Mouse (Mus musculus) stomach, embryonic 14.5 days (tissue): Measurements from ENCODE around the gene Dand5. TPM values are rescaled to one million over a fixed set of nuclear protein-coding genes. Genes with fewer than 3 reads are reported as not detected.

Source experiments
- ATAC-seq: fragments of 200-750 bp; cut with Nextera tagmentation; 2 replicates; pipeline ENCODE4 v1.8.0; 2017; ENCODE audit warnings: low read depth, moderate TSS enrichment; ENCODE audit not compliant: insufficient number of reproducible peaks, insufficient read depth, low FRiP score
- H3K27ac ChIP-seq: fragments of 300-500 bp; sonication (generic); 2 replicates; pipeline ENCODE4 v1.5.1; 2014; ENCODE audit warnings: mild to moderate bottlenecking, low read length, moderate library complexity, mixed read lengths
- H3K27me3 ChIP-seq: fragments of 300-500 bp; sonication (generic); 2 replicates; pipeline ENCODE4 v1.6.1; 2014; ENCODE audit warnings: low read length, control low read depth, mixed read lengths; ENCODE audit not compliant: control insufficient read depth, insufficient read depth
- H3K36me3 ChIP-seq: fragments of 300-500 bp; sonication (generic); 2 replicates; pipeline ENCODE4 v1.6.1; 2014; ENCODE audit warnings: mild to moderate bottlenecking, control low read depth, low read length, moderate library complexity, mixed read lengths; ENCODE audit not compliant: control insufficient read depth, insufficient read depth
- H3K4me1 ChIP-seq: fragments of 300-500 bp; sonication (generic); 2 replicates; pipeline ENCODE4 v1.6.1; 2014; ENCODE audit warnings: low read length, control low read depth, mixed read lengths; ENCODE audit not compliant: control insufficient read depth, insufficient read depth
- H3K4me2 ChIP-seq: fragments of 300-500 bp; sonication (generic); replicated peaks from 2 replicates; pipeline ENCODE4 v1.6.1; 2014; ENCODE audit warnings: low read depth, low read length, control low read depth
- H3K4me3 ChIP-seq: fragments of 300-500 bp; sonication (generic); 2 replicates; pipeline ENCODE4 v1.5.1; 2014; ENCODE audit warnings: low read depth, low read length, control low read depth
- H3K9ac ChIP-seq: fragments of 300-500 bp; sonication (generic); replicated peaks from 2 replicates; pipeline ENCODE4 v1.6.1; 2014; ENCODE audit warnings: low read depth, mild to moderate bottlenecking, control low read depth, low read length, moderate library complexity, mixed read lengths
- H3K9me3 ChIP-seq: fragments of 300-500 bp; sonication (generic); 2 replicates; pipeline ENCODE4 v1.6.1; 2016; ENCODE audit warnings: low read depth, low read length, control low read depth; ENCODE audit not compliant: control insufficient read depth
- WGBS: fragments of 180-500 bp; shearing (Covaris S2); extraction: QIAGEN DNeasy Blood & Tissue Kit; methylation state at CpG from one replicate; pipeline ENCODE4 v1.1.7; 2014; 5-methylcytosine and 5-hydroxymethylcytosine counted together
- polyA plus RNA-seq: library from polyadenylated mRNA; unstranded; fragments of >200 nt; fragmentation: Nextera tagmentation; extraction: Ambion mirVana; gene quantifications from 2 replicates; pipeline ENCODE4 v1.2.1, GENCODE M21; 2014

Gene Dand5
- polyA plus RNA-seq, 1 experiment from 2014 or later, result 7.6 TPM

DNA sequence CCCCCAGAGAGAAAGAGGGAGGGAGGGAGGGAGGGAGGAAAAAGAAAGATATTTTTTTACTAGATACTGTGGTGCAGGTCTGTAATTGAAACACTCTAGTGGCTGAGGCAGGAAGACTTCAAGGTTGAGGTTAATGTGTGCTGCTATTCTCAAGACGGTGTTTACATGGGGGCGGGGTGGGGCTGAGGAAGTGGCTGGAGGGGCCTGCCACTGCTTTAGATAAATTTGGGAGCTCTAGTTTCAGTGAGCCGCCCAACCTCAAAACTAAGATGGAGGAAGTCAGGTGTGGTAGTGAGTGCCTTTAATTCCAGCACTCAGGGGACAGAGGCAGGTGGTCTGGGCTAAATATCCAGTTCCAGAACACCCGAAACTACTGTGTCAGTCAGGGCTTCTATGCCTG lies 3.0 kb upstream of the Dand5 start:
- no peak overlapping the region for H3K4me3 ChIP-seq
- H3K27ac ChIP-seq, result no peak overlapping the region
- H3K36me3 ChIP-seq, result no peaks in the 10 kb centered on the region
- no peak overlapping the region for H3K4me2 ChIP-seq
- no peak overlapping the region for H3K9ac ChIP-seq
- no peaks in the 10 kb centered on the region for H3K9me3 ChIP-seq
- no peak for ATAC-seq
- H3K4me1 ChIP-seq, result no peaks in the 10 kb centered on the region
- H3K27me3 ChIP-seq, result no peaks in the 10 kb centered on the region
- WGBS, result 38% methylated on average over 4 of the region's 4 CpGs

DNA sequence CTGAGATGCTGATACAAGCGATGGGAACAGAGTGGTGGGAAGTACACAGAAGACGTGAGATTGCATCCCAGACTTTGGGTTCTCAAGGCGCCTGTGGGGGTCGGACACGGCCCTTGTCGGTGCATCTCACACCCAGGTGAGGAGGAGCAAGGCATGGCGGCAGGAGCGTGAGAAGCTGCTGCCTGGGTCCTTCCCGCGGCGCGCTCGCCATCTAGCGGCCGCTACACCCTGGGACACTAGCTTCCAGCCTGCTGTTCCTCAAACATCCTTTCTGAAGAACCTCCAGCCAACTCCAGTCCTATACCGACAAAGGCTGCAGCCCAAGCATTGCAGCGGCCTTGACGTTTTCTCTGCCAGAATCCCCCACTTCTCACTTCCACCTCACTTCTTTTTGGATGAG lies 1.0 kb upstream of the Dand5 start:
- Histone ChIP-seq H3K4me2 (peak overlapping the region; percentile 40), H3K9me3 (no peaks in the 10 kb centered on the region), H3K9ac (no peak overlapping the region), H3K4me1 (no peaks in the 10 kb centered on the region), H3K4me3 (no peak overlapping the region), H3K27me3 (no peaks in the 10 kb centered on the region), H3K36me3 (no peaks in the 10 kb centered on the region), H3K27ac (no peak overlapping the region)
- WGBS, result under 1% methylated on average over 18 of the region's 18 CpGs
- ATAC-seq, result peak; percentile 79

DNA sequence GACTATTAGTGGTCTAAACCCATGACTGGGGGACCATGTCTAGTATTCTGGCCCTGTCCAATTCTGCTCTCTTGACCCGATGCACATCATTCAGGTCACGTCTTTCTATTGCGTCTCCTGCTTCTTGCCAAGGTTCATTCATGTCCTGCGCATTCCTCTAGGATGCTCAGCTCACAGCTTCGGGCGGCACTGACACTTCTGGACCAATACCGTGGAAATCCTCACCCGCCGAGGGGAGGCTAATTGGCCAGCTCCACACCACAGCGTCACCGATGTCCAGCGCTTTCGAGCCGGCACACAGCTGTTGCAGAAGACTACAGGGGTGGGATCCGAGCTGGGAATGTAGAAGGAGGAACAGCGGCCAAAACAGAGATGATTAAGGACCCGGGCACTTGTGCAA lies 6.5 kb downstream of the Dand5 start:
- no peak overlapping the region for H3K4me3 ChIP-seq
- no peak overlapping the region for H3K27ac ChIP-seq
- no peak overlapping the region for H3K9ac ChIP-seq
- 0 out of 2 replicates have a peak, but pooled peaks cover 8% of the 10 kb centered on the region for H3K27me3 ChIP-seq
- H3K36me3 ChIP-seq, result no peaks in the 10 kb centered on the region
- H3K4me1 ChIP-seq, result no peaks in the 10 kb centered on the region
- H3K4me2 ChIP-seq, result no peak overlapping the region
- no peak for ATAC-seq
- no peaks in the 10 kb centered on the region for H3K9me3 ChIP-seq
- 74% methylated on average over 17 of the region's 17 CpGs for WGBS

DNA sequence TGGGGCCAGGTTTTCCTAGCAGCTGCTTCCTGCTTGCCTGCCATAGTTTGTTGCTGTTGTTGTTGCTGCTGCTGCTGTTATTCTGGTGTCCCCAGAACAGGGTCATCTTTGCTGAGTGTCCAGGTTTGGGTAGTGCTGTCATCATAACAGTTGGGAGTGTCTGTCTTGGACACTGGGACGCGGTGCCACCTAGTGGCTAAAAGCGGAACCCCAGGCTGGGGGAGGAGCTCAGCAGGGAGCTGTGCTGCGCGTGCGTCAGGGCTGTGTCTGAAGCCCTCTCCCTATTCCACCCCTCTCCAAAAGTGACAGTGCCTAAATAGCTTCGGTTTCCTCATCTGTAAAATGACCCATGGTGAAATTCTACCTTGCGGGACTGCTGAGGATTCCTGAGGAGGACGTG lies 7.1 kb downstream of the Dand5 start:
- no peaks in the 10 kb centered on the region for H3K9me3 ChIP-seq
- H3K27ac ChIP-seq, result no peak overlapping the region
- peak; percentile 68; the same call in 1 of the 2 replicates for ATAC-seq
- H3K27me3 ChIP-seq, result 0 out of 2 replicates have a peak, but pooled peaks cover 8% of the 10 kb centered on the region
- no peak overlapping the region for H3K4me3 ChIP-seq
- no peaks in the 10 kb centered on the region for H3K4me1 ChIP-seq
- WGBS, result 16% methylated on average over 9 of the region's 9 CpGs
- H3K4me2 ChIP-seq, result no peak overlapping the region
- H3K9ac ChIP-seq, result no peak overlapping the region
- no peaks in the 10 kb centered on the region for H3K36me3 ChIP-seq

DNA sequence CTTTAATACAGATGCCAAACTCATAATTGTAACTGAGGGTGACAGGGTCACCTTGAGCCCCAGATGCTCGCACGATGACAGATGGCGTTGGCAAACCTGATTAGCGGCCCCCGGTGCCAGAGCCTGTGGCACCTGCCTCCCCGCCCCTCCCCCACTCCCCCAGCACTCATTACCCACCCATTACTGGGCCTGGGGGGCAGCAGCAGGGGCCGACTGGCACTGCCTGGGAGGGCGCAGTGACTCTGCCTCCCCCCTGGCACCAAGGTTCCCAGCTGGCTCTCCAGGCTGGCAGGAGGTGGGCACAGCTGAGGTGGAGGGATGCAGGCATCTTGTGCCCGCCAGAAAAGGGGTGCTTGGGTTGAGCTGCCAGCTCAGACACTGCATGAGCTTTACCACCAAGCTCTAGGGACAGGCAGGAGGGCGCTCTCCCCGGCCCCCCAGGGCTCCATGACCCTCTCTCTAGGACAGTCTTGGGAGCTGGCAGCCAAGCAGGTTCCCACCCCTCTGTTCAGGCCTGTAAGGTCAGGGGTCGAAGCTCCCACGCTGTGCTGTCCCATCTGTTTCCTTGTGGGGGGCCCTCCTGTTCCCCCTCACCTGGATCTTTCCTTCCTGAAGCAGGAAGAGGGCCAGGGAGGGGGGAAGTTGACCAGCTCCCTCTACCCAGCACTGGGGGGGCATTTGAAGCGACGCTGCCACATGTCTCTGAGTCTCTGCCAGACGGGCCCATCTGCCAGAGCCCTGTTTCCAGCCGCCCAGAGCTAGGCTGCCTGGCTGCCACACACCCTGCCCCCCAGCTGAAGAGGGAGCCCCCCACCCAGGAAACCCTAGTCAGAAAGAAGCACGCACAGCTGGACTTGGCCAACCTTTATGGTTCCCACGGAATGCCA lies 7.8 kb downstream of the Dand5 start:
- 42% methylated on average over 19 of the region's 19 CpGs for WGBS
- H3K27me3 ChIP-seq, result 0 out of 2 replicates have a peak, but pooled peaks cover 8% of the 10 kb centered on the region

DNA sequence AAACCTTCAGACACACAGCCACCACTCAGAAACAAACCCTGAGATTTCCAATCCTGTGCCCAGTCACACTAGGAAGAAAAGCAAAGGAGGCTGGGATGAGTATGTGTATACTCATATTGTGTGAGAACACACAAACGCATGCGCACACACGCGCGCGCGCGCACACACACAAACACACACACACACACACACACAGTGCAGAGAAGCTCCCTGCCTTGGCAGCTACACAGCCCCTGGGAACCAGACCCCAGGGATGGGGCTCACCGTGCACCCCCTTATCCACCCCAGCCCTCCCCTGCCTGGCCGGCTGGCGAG lies 8.4 kb downstream of the Dand5 start:
- no peaks in the 10 kb centered on the region for H3K36me3 ChIP-seq
- H3K4me3 ChIP-seq, result no peak overlapping the region
- no peak overlapping the region for H3K4me2 ChIP-seq
- H3K4me1 ChIP-seq, result no peaks in the 10 kb centered on the region
- peak; percentile 18; the same call in 1 of the 2 replicates for ATAC-seq
- H3K9me3 ChIP-seq, result no peaks in the 10 kb centered on the region
- H3K27me3 ChIP-seq, result 0 out of 2 replicates have a peak, but pooled peaks cover 8% of the 10 kb centered on the region
- 88% methylated on average over 11 of the region's 11 CpGs for WGBS
- no peak overlapping the region for H3K9ac ChIP-seq
- H3K27ac ChIP-seq, result no peak overlapping the region

More for the DNA sequence above, 7.8 kb downstream of the Dand5 start:
- Histone ChIP-seq H3K4me2 (no peak overlapping the region), H3K27ac (no peak overlapping the region), H3K9ac (no peak overlapping the region; the same call in none of the 2 replicates), H3K4me1 (no peaks in the 10 kb centered on the region), H3K4me3 (no peak overlapping the region), H3K9me3 (no peaks in the 10 kb centered on the region), H3K36me3 (no peaks in the 10 kb centered on the region)
- ATAC-seq, result no peak

DNA sequence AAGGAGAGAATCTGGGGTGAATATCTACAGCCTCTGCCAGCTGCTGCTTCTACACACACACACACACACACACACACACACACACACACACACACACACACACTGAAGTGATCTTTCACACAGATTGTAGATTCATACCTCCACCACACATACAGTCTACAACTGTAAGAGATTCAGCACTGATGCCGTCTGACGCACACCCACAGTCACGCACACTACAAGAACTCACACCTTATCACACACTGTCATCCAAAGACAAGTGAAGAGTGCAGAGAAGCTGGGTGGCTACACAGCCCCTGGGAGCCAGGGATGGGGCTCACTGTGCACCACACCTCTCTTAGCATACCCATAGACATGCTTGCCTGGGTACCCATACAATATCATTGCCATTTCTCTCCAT lies 8.8 kb downstream of the Dand5 start:
- 80% methylated on average over 3 of the region's 3 CpGs for WGBS
- H3K9ac ChIP-seq, result no peak overlapping the region

DNA sequence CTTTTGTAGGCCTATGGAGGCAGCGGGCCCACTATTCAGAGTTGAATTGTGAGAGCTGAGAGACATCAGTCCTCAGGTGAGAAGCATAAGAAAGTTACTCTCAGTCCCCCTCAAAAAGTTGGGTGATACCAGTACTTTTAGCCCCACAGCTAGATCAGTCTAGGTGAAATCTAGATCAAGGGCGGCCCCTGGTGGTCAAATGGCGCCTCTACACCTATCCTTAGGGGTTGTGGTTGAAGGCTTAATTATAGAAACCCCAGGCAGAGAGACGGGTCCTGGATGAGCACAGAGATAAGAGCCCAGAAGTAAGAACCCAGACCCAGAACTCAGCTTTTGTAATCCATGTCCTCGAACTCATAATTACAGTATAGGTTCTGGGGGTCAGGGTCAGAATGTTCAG lies 9.6 kb downstream of the Dand5 start:
- 2% methylated on average over 5 of the region's 5 CpGs for WGBS
- H3K27me3 ChIP-seq, result 0 out of 2 replicates have a peak, but pooled peaks cover 8% of the 10 kb centered on the region
- no peak for ATAC-seq

More for the DNA sequence above, 8.8 kb downstream of the Dand5 start:
- 0 out of 2 replicates have a peak, but pooled peaks cover 8% of the 10 kb centered on the region for H3K27me3 ChIP-seq
- no peak overlapping the region for H3K27ac ChIP-seq
- ATAC-seq, result no peak
- no peak overlapping the region for H3K4me3 ChIP-seq
- no peak overlapping the region for H3K4me2 ChIP-seq
- no peaks in the 10 kb centered on the region for H3K9me3 ChIP-seq
- no peaks in the 10 kb centered on the region for H3K36me3 ChIP-seq
- no peaks in the 10 kb centered on the region for H3K4me1 ChIP-seq

More for the DNA sequence above, 9.6 kb downstream of the Dand5 start:
- H3K4me1 ChIP-seq, result no peaks in the 10 kb centered on the region
- H3K36me3 ChIP-seq, result no peaks in the 10 kb centered on the region
- no peak overlapping the region for H3K9ac ChIP-seq
- no peak overlapping the region for H3K27ac ChIP-seq
- no peak overlapping the region for H3K4me2 ChIP-seq
- no peaks in the 10 kb centered on the region for H3K9me3 ChIP-seq
- no peak overlapping the region for H3K4me3 ChIP-seq
